Mouse (Mus musculus) ES-E14 (cell line): ENCODE results near the gene Krt19.

ENCODE experiments used
- CHD2 ChIP-seq: IDR thresholded peaks from 2 replicates; pipeline ENCODE4 v1.6.1; 2014; ENCODE audit warnings: mild to moderate bottlenecking, low read depth, low read length, inconsistent platforms
- HCFC1 ChIP-seq: IDR thresholded peaks from 2 replicates; pipeline ENCODE4 v1.6.1; 2012; ENCODE audit warnings: low read length, inconsistent platforms, borderline replicate concordance; ENCODE audit not compliant: insufficient read depth
- MAFK ChIP-seq: IDR thresholded peaks from 2 replicates; pipeline ENCODE4 v1.6.1; 2014; ENCODE audit warnings: mild to moderate bottlenecking, low read depth, low read length, inconsistent platforms; ENCODE audit not compliant: insufficient read depth
- ZC3H11A ChIP-seq: IDR thresholded peaks from 2 replicates; pipeline ENCODE4 v1.6.1; 2012; ENCODE audit warnings: low read depth, mild to moderate bottlenecking, inconsistent platforms, low read length, borderline replicate concordance
- ZNF384 ChIP-seq: IDR thresholded peaks from 2 replicates; pipeline ENCODE4 v1.6.1; 2012; ENCODE audit warnings: low read depth, low read length, inconsistent platforms

DNA sequence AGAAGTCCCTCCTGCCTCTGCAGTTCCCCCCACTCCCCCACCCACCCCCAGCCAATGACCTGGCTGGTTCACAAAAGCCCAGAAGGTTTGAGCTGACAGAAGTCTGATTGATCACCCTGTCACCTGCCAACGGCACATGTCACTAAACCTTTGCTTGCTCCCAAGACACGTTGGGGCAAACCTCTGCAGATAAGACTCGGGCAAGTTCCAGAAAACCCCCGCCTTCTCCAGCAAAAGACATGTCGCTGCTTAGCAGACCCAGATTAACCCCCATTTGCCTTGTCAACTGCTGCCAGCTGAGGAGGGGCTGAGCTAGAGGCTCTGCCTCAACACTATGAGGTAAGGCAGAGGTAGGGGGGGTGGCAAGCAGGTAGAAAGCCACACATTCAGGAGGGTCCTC, 11.9 kb downstream of the Krt19 start:
- TF ChIP-seq ZNF384 (no peak), HCFC1 (no peak), CHD2 (no peak), ZC3H11A (no peak), MAFK (no peak)
